Comparison of ENCODE assay signal across 12 mouse cellular contexts in genomic region chr4:117230331-117230730, GRCm38 (mm10). TPM values are rescaled to one million over a fixed set of nuclear protein-coding genes. Genes with fewer than 3 reads are reported as not detected.
A peak's percentile ranks its signal among the peaks of the same experiment; 100 is the strongest.
DNase-seq lines count a peak whose midpoint lies in the region; ATAC-seq and TF ChIP-seq lines count a peak whose summit lies in the region.
"Had no signal": no experiment of that assay in that cellular context is flagged by ENCODE, and none has a peak within 500 bp of the region (broad histone marks: within the 10 kb centered on the region; RNA-seq: fewer than 3 reads in every experiment).

No protein-coding gene starts in this region.

- peak; percentile 36 for DNase-seq in embryo, embryonic 10.5 days (ENCODE audit: low spot score)
- DNase-seq in embryo, embryonic 11 days, result no peak
- peak; percentile 36 for DNase-seq in lung, embryonic 14.5 days
- DNase-seq in lung, adult 18-20 months, result no peak
- DNase-seq in R1 (ENCODE audit: low read depth, low spot score), result peak; percentile 72
- DNase-seq in forebrain, embryonic 11.5 days (ENCODE audit: low spot score), result no peak
- no peak for DNase-seq in gastrocnemius, postnatal 25 days
- DNase-seq: cerebellum, postnatal 25 days had no signal

- no peaks in the 10 kb centered on the region for H3K4me1 ChIP-seq in lung, embryonic 14.5 days (ENCODE audit: insufficient read depth)
- no peaks in the 10 kb centered on the region for H3K4me1 ChIP-seq in forebrain, embryonic 11.5 days (replicated peaks; ENCODE audit: control insufficient read depth, insufficient read depth, low read length)
- H3K4me1 ChIP-seq: forebrain, embryonic 12.5 days; intestine, embryonic 15.5 days had no signal

- no peak for ATAC-seq in lung, embryonic 14.5 days (ENCODE audit: insufficient read depth)
- ATAC-seq in megakaryocyte progenitor cell, adult 5-6 weeks (replicated peaks; ENCODE audit: poor library complexity), result peak; percentile 75
- no peak for ATAC-seq in forebrain, embryonic 11.5 days (replicated peaks; ENCODE audit: low FRiP score)

- peak; percentile 61 for TF ChIP-seq CTCF in lung, embryonic 14.5 days (IDR thresholded peaks at IDR 0.05; ENCODE audit: low read depth)

- WGBS in lung, embryonic 14.5 days, result 53% methylated on average over 10 of the region's 10 CpGs
- 53% methylated on average over 10 of the region's 10 CpGs for WGBS in forebrain, embryonic 11.5 days

- H3K27me3 ChIP-seq in lung, embryonic 14.5 days (ENCODE audit: insufficient read depth, low read length), result no peaks in the 10 kb centered on the region
- H3K27me3 ChIP-seq in forebrain, embryonic 11.5 days (ENCODE audit: control insufficient read depth, insufficient read depth, low read length), result no peaks in the 10 kb centered on the region
- H3K27me3 ChIP-seq: intestine, embryonic 15.5 days; lung, embryonic 15.5 days had no signal

- no peak overlapping the region for H3K9ac ChIP-seq in lung, embryonic 14.5 days
- H3K9ac ChIP-seq in forebrain, embryonic 11.5 days (ENCODE audit: low read length), result no peak overlapping the region
- H3K9ac ChIP-seq: forebrain, embryonic 12.5 days; intestine, embryonic 15.5 days; lung, embryonic 15.5 days had no signal

- no peak overlapping the region for H3K4me3 ChIP-seq in lung, embryonic 14.5 days (ENCODE audit: low read depth, low read length)
- H3K4me3 ChIP-seq in forebrain, embryonic 11.5 days (ENCODE audit: low read depth, low read length), result no peak overlapping the region
- H3K4me3 ChIP-seq: forebrain, embryonic 12.5 days; intestine, embryonic 15.5 days; lung, embryonic 15.5 days had no signal

- no peaks in the 10 kb centered on the region for H3K36me3 ChIP-seq in lung, embryonic 14.5 days (ENCODE audit: insufficient read depth)
- no peaks in the 10 kb centered on the region for H3K36me3 ChIP-seq in forebrain, embryonic 11.5 days (ENCODE audit: control insufficient read depth, insufficient read depth, low read length)
- H3K36me3 ChIP-seq: forebrain, embryonic 12.5 days; intestine, embryonic 15.5 days; lung, embryonic 15.5 days had no signal

- H3K27ac ChIP-seq in lung, embryonic 14.5 days (ENCODE audit: low read depth), result no peak overlapping the region
- H3K27ac ChIP-seq in forebrain, embryonic 11.5 days (ENCODE audit: low read depth, low read length), result no peak overlapping the region
- H3K27ac ChIP-seq: forebrain, embryonic 12.5 days; intestine, embryonic 15.5 days; lung, embryonic 15.5 days had no signal

- H3K9me3 ChIP-seq in lung, embryonic 14.5 days (ENCODE audit: low read depth, low read length), result no peaks in the 10 kb centered on the region; the same call in 1 of the 2 replicates
- no peaks in the 10 kb centered on the region for H3K9me3 ChIP-seq in forebrain, embryonic 11.5 days (ENCODE audit: control insufficient read depth, low read length)
- H3K9me3 ChIP-seq: forebrain, embryonic 12.5 days; intestine, embryonic 15.5 days; lung, embryonic 15.5 days had no signal

- no peak overlapping the region for H3K4me2 ChIP-seq in lung, embryonic 14.5 days
- H3K4me2 ChIP-seq in forebrain, embryonic 11.5 days (ENCODE audit: low read depth, low read length, severe bottlenecking), result no peak overlapping the region
- H3K4me2 ChIP-seq: forebrain, embryonic 12.5 days; lung, embryonic 15.5 days had no signal

RNA-seq across cellular contexts. Expression of gene Tmem53, which starts 21.4 kb away (rescaled TPM):
- 10.7 and 12.4 TPM in 2 replicates for polyA plus RNA-seq in lung, embryonic 14.5 days (2014; fragmentation: Nextera tagmentation; extraction: Ambion mirVana)
- 6.2 and 8.5 TPM in 2 replicates for total RNA-seq in megakaryocyte progenitor cell, adult 5-6 weeks (2015)
- 1.7 and 4.9 TPM in 2 replicates for total RNA-seq in megakaryocyte progenitor cell, adult 5-6 weeks (2017)
- polyA plus RNA-seq in forebrain, embryonic 11.5 days (2014; fragmentation: Nextera tagmentation; extraction: Ambion mirVana), result 6.4 and 9.0 TPM in 2 replicates
- 1 to 10 TPM; 3.4 to 6.6 TPM for total RNA-seq in gastrocnemius, postnatal 25 days (2021)

RNA-seq across cellular contexts. Expression of gene Armh1, which starts 21.6 kb away (rescaled TPM):
- polyA plus RNA-seq in lung, embryonic 14.5 days (2014; fragmentation: Nextera tagmentation; extraction: Ambion mirVana), result 0.18 and 0.43 TPM in 2 replicates
- not detected in 2 replicates for total RNA-seq in megakaryocyte progenitor cell, adult 5-6 weeks (2015)
- total RNA-seq in megakaryocyte progenitor cell, adult 5-6 weeks (2017), result not detected in 2 replicates
- 0.49 TPM in 1 of 2 replicates, not detected in the other for polyA plus RNA-seq in forebrain, embryonic 11.5 days (2014; fragmentation: Nextera tagmentation; extraction: Ambion mirVana)
- not detected for total RNA-seq in gastrocnemius, postnatal 25 days (2021)

RNA-seq across cellular contexts. Expression of gene Kif2c, which starts 47.9 kb away (rescaled TPM):
- polyA plus RNA-seq in lung, embryonic 14.5 days (2014; fragmentation: Nextera tagmentation; extraction: Ambion mirVana), result 78.9 and 85.9 TPM in 2 replicates
- total RNA-seq in megakaryocyte progenitor cell, adult 5-6 weeks (2015), result 33.3 and 33.7 TPM in 2 replicates
- 45.9 and 46.4 TPM in 2 replicates for total RNA-seq in megakaryocyte progenitor cell, adult 5-6 weeks (2017)
- 111 and 116 TPM in 2 replicates for polyA plus RNA-seq in forebrain, embryonic 11.5 days (2014; fragmentation: Nextera tagmentation; extraction: Ambion mirVana)
- total RNA-seq in gastrocnemius, postnatal 25 days (2021), result under 1 TPM; 0.36 to 0.40 TPM

Comparison
In these comparisons a context has a peak if more than half of its experiments do, and no peak if none do; other contexts are left out.
1. DNase-seq: peak in embryo, embryonic 10.5 days (single experiment), lung, embryonic 14.5 days (single experiment) and R1 (single experiment); none in embryo, embryonic 11 days (single experiment), lung, adult 18-20 months (0 of 2), forebrain, embryonic 11.5 days (single experiment) and gastrocnemius, postnatal 25 days (single experiment).
2. RNA of gene Kif2c, which starts 47.9 kb away (total RNA-seq): 33.3 to 46.4 TPM in megakaryocyte progenitor cell, adult 5-6 weeks; 0.36 to 0.40 TPM in gastrocnemius, postnatal 25 days; every median in the first group is over 10 times any median in the second.